Mouse (Mus musculus) lung, adult 2 months (tissue): ENCODE data around the gene Gm21761.
"Not testable (repeated sequence)": the region's sequence is repeated elsewhere in the genome, so short reads cannot be mapped to it uniquely, and the experiment has no call there.

Experiments
- CTCF ChIP-seq: fragments of 200-500 bp; IDR thresholded peaks from 2 replicates; pipeline ENCODE4 v1.5.1; 2011; ENCODE audit warnings: mild to moderate bottlenecking, low read length, control low read depth; ENCODE audit not compliant: insufficient read depth
- POLR2A ChIP-seq: fragments of 200-500 bp; IDR thresholded peaks from 2 replicates; pipeline ENCODE4 v1.6.1; 2011; ENCODE audit warnings: low read depth, mild to moderate bottlenecking, control low read depth, low read length, borderline replicate concordance; ENCODE audit errors: extremely low read depth

GRCm38 (mm10) chr13:119965302-119965952, 36.4 kb upstream of the Gm21761 start:
- TF ChIP-seq CTCF, POLR2A: not testable (repeated sequence)
